Mouse (Mus musculus): ENCODE data around the gene Fhad1. TPM values are rescaled to one million over a fixed set of nuclear protein-coding genes. Genes with fewer than 3 reads are reported as not detected.
"Not testable (repeated sequence)": the region's sequence is repeated elsewhere in the genome, so short reads cannot be mapped to it uniquely, and the experiment has no call there.

Gene Fhad1
- polyA plus RNA-seq, 1 experiment: 1.3 TPM

DNA sequence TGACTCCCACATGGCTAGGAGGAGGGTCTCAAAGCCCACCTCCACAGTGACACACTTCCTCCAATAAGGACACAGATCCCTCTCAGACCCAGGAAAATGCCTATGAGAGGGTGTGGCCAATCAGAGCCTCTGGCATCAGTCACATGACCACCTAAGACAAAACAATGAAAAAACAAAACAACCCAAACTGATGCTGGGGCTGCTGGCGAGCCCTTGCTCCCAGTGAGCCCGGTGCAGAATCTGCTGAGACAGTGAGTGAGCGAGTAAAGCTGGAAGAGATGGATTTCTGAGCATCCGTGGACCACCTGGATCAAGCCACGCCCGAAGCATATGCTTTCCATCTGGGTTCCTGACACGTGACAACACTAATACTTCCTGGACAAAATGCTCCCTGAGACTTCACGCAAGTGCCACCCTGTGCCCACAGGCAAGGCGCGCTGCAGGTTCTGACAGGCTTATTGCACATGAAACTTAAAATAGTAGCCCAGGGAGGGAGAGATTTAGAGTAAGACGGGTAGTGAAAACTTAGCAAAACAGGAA lies 16.5 kb downstream of the Fhad1 start:
- WGBS: 10% methylated on average over 11 of the region's 11 CpGs
- 0 out of 2 replicates have a peak, but pooled peaks have one; percentile 18 for TF ChIP-seq POLR2A (IDR thresholded peaks at IDR 0.05; ENCODE audit: borderline replicate concordance, control insufficient read depth, low read depth, low read length)
- TF ChIP-seq CTCF (IDR thresholded peaks at IDR 0.05; ENCODE audit: control insufficient read depth, insufficient read depth, low read length): no peak

DNA sequence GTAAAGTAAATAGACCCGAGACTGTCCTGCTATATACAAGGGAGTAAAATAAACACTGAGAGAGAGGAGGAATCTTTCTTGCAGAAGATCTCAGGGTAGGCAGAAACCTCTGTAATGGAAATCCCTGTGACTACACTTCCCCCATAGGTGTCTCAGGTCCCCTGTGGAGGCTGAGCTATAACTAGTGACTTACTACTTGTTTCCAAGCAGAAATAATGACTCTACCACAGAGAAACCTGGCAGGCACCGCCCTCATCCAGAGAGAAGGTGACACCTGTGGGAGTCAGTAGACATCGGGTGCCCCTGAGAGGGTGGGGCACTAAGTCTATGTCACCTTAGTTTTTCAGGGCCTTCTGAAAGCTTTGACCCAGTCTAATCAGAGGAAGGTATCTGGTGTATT lies 18.0 kb downstream of the Fhad1 start:
- TF ChIP-seq CTCF (IDR thresholded peaks at IDR 0.05; ENCODE audit: control insufficient read depth, insufficient read depth, low read length): no peak
- TF ChIP-seq POLR2A (IDR thresholded peaks at IDR 0.05; ENCODE audit: borderline replicate concordance, control insufficient read depth, low read depth, low read length): no peak
- Histone ChIP-seq H3K27ac (ENCODE audit: control insufficient read depth, insufficient read depth, low read depth, low read length, poor library complexity) (no peak overlapping the region), H3K4me3 (replicated peaks; ENCODE audit: control insufficient read depth, low read depth, low read length) (no peak overlapping the region), H3K4me1 (ENCODE audit: control insufficient read depth, insufficient read depth, low read length) (no peaks in the 10 kb centered on the region; the same call in 1 of the 2 replicates)
- 88% methylated on average over 3 of the region's 3 CpGs for WGBS

More for the DNA sequence above, 16.5 kb downstream of the Fhad1 start:
- Histone ChIP-seq H3K4me3 (replicated peaks; ENCODE audit: control insufficient read depth, low read depth, low read length) (peak overlapping the region; percentile 54), H3K27ac (ENCODE audit: control insufficient read depth, insufficient read depth, low read depth, low read length, poor library complexity) (peak overlapping the region; percentile 25; the same call in 1 of the 2 replicates), H3K4me1 (ENCODE audit: control insufficient read depth, insufficient read depth, low read length) (peaks cover 1% of the 10 kb centered on the region; the same call in 1 of the 2 replicates)

DNA sequence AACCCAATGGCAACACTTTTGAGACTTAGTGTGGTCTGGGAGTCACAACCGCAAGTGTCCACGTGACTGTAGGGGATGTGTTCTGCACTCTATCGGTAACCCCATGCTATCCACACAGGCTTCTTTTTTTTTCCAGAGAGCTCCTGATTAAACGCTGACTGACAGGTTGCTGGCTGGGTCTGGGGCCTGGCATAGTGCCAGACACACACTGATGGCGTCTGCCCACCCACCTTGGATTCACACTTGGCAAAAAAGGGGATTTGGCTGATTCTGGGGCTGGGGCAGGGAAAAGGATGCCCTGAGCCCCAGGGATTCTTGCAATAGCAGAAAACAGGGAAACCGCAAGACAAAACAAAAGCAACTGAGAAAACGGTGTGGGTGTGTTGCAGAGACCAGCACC lies 18.8 kb downstream of the Fhad1 start:
- TF ChIP-seq CTCF (IDR thresholded peaks at IDR 0.05; ENCODE audit: control insufficient read depth, insufficient read depth, low read length) (no peak), POLR2A (IDR thresholded peaks at IDR 0.05; ENCODE audit: borderline replicate concordance, control insufficient read depth, low read depth, low read length) (no peak)
- H3K27ac ChIP-seq (ENCODE audit: control insufficient read depth, insufficient read depth, low read depth, low read length, poor library complexity): no peak overlapping the region
- WGBS: 87% methylated on average over 7 of the region's 7 CpGs

DNA sequence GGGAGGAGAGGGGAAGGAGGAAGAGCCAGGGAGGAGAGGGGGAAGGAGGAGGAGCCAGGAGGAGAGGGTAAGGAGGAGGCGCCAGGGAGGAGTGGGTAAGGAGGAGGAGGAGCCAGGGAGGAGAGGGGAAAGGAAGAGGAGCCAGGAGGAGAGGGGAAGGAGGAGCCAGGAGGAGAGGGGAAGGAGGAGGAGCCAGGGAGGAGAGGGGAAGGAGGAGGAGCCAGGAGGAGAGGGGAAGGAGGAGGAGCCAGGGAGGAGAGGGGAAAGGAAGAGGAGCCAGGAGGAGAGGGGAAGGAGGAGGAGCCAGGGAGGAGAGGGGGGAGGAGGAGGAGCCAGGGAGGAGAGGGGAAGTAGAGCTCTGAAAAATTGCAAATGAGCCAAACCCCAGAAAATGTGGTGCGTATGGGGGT lies 20.8 kb downstream of the Fhad1 start:
- H3K27ac ChIP-seq (ENCODE audit: control insufficient read depth, insufficient read depth, low read depth, low read length, poor library complexity); H3K4me1 ChIP-seq (ENCODE audit: control insufficient read depth, insufficient read depth, low read length); H3K4me3 ChIP-seq (replicated peaks; ENCODE audit: control insufficient read depth, low read depth, low read length): not testable (repeated sequence)
- WGBS: 2% methylated on average over 2 of the region's 2 CpGs

More for the DNA sequence above, 18.8 kb downstream of the Fhad1 start:
- Histone ChIP-seq H3K4me1 (ENCODE audit: control insufficient read depth, insufficient read depth, low read length) (no peaks in the 10 kb centered on the region; the same call in 1 of the 2 replicates), H3K4me3 (replicated peaks; ENCODE audit: control insufficient read depth, low read depth, low read length) (no peak overlapping the region)

DNA sequence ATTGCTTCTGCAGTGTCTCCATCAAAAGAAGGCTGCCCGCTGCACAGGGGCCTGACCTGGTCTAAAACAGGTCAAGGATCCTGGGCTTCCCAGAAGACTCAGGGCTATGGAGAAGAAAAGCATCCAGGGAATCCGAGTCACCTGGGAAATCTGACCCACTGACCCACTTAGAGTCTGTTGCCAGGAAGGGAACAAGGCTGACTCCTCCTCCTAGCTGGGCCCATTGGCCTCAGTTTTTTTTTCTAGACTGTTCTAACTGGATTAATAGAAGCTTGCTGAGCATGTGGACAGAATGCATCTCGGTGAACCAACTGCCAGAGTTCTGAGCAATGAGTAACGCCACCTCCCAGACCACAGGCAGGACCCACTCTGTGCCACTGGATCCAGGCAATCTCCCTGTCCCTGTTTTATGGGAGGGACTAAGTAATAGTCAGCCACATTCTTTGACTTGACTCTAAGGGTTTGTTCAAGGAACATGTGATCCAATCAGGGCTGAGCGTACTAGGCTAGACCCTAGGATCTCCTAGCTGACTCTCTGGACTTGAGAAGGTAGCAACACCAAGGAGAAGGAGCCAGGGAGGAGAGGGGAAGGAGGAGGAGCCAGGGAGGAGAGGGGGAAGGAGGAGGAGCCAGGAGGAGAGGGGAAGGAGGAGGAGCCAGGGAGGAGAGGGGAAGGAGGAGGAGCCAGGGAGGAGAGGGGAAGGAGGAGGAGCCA lies 21.4 kb downstream of the Fhad1 start:
- TF ChIP-seq POLR2A (IDR thresholded peaks at IDR 0.05; ENCODE audit: borderline replicate concordance, control insufficient read depth, low read depth, low read length) (no peak), CTCF (IDR thresholded peaks at IDR 0.05; ENCODE audit: control insufficient read depth, insufficient read depth, low read length) (no peak)
- no peak overlapping the region for H3K27ac ChIP-seq (ENCODE audit: control insufficient read depth, insufficient read depth, low read depth, low read length, poor library complexity)
- WGBS: 61% methylated on average over 5 of the region's 5 CpGs
- H3K4me3 ChIP-seq (replicated peaks; ENCODE audit: control insufficient read depth, low read depth, low read length): no peak overlapping the region
- H3K4me1 ChIP-seq (ENCODE audit: control insufficient read depth, insufficient read depth, low read length): no peaks in the 10 kb centered on the region; the same call in 1 of the 2 replicates

DNA sequence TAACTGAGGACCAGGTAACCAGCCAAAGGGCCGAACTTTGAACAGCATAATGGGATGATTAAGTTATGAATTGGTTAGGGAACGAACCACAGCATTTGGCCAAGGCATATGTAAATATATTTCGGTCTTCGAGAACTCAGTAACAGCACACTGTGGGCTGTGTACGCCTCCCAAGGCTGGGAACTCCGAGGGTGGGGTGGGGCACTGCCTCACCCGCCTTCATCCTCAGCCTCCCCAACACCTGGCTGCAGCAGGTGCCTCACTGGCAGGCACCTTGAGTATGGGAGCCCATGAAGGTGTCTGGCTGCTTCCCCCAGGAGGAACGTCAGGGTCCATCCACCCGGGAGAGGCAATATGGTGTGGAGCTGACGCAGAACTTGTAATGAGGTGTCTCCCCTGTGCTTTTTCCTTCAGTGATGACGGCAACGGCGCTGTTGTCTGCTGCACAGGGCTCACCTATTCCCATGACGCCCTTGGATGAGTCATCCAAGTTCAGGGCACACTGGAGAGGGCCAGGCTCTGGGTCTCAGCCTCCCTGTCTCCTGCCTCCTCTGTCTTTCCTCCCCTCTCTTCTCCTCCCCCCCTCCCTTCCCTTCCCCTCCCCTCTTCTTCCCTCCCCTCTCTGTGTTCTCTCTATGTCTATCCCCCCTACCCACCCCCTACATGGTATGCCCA lies 22.2 kb downstream of the Fhad1 start:
- no peak for TF ChIP-seq POLR2A (IDR thresholded peaks at IDR 0.05; ENCODE audit: borderline replicate concordance, control insufficient read depth, low read depth, low read length)
- H3K27ac ChIP-seq (ENCODE audit: control insufficient read depth, insufficient read depth, low read depth, low read length, poor library complexity): no peak overlapping the region
- no peak overlapping the region for H3K4me3 ChIP-seq (replicated peaks; ENCODE audit: control insufficient read depth, low read depth, low read length)
- H3K4me1 ChIP-seq (ENCODE audit: control insufficient read depth, insufficient read depth, low read length): no peaks in the 10 kb centered on the region; the same call in 1 of the 2 replicates
- WGBS: 80% methylated on average over 14 of the region's 14 CpGs

DNA sequence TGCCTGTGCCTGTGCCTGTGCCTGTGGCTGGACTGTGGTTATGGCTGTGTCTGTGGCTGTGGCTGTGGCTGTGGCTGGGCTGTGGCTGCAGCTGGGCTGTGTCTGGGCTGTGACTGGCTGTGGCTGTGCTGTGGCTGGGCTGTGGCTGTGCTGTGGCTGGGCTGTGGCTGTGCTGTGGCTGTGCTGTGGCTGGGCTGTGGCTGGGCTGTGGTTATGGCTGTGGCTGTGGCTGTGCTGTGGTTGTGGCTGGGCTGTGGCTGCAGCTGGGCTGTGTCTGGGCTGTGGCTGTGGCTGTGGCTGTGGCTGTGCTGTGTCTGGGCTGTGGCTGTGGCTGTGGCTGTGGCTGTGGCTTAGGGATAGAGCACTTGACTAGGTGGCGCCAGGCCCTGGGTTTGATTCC lies 26.7 kb downstream of the Fhad1 start:
- no peaks in the 10 kb centered on the region for H3K4me1 ChIP-seq (ENCODE audit: control insufficient read depth, insufficient read depth, low read length)
- 74% methylated on average over 1 of the region's 1 CpGs for WGBS
- TF ChIP-seq CTCF (IDR thresholded peaks at IDR 0.05; ENCODE audit: control insufficient read depth, insufficient read depth, low read length) (no peak), POLR2A (IDR thresholded peaks at IDR 0.05; ENCODE audit: borderline replicate concordance, control insufficient read depth, low read depth, low read length) (no peak)
- no peak overlapping the region for H3K4me3 ChIP-seq (replicated peaks; ENCODE audit: control insufficient read depth, low read depth, low read length)
- H3K27ac ChIP-seq (ENCODE audit: control insufficient read depth, insufficient read depth, low read depth, low read length, poor library complexity): no peak overlapping the region

DNA sequence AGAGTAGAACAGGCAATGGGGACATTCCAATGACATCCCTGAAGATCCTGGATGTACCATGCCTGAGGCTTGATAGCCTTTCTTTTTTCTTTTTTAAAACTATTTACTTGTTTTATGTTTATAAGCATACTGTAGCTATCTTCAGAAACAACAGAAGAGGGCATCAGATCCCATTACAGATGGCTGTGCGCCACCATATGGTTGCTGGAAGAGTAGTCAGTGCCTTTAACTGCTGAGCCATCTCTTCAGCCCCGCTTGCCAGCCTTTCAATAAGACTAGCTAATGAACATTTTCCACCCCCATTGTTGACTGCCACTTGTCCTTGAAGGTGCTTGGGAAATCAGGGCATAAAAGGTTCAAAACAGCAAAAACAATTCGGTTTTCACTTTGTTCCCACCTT lies 31.2 kb downstream of the Fhad1 start:
- H3K4me1 ChIP-seq (ENCODE audit: control insufficient read depth, insufficient read depth, low read length): no peaks in the 10 kb centered on the region
- no peak for TF ChIP-seq CTCF (IDR thresholded peaks at IDR 0.05; ENCODE audit: control insufficient read depth, insufficient read depth, low read length)
- no peak for TF ChIP-seq POLR2A (IDR thresholded peaks at IDR 0.05; ENCODE audit: borderline replicate concordance, control insufficient read depth, low read depth, low read length)
- WGBS: 58% methylated on average over 3 of the region's 3 CpGs

More for the DNA sequence above, 31.2 kb downstream of the Fhad1 start:
- H3K27ac ChIP-seq (ENCODE audit: control insufficient read depth, insufficient read depth, low read depth, low read length, poor library complexity): no peak overlapping the region
- H3K4me3 ChIP-seq (replicated peaks; ENCODE audit: control insufficient read depth, low read depth, low read length): no peak overlapping the region

Measured in bone marrow, adult 2 months (tissue).